Mouse (Mus musculus) forebrain, embryonic 11.5 days (tissue): ENCODE measurements around the gene Akt1s1. TPM values are rescaled to one million over a fixed set of nuclear protein-coding genes. Genes with fewer than 3 reads are reported as not detected.

Experiments
- ATAC-seq: fragments of 200-750 bp; cut with Nextera tagmentation; replicated peaks from 2 replicates; pipeline ENCODE4 v1.8.0; 2017; ENCODE audit warnings: moderate TSS enrichment; ENCODE audit not compliant: low FRiP score
- DNase-seq: peaks from one replicate; pipeline ENCODE4 v3.0.0-alpha.2; 2017; ENCODE audit warnings: low spot score
- H3K27ac ChIP-seq: fragments of 300-500 bp; sonication (generic); 2 replicates; pipeline ENCODE4 v1.5.1; 2014; ENCODE audit warnings: low read depth, low read length
- H3K27me3 ChIP-seq: fragments of 300-500 bp; sonication (generic); 2 replicates; pipeline ENCODE4 v1.6.1; 2014; ENCODE audit warnings: mild to moderate bottlenecking, low read length, mixed read lengths; ENCODE audit not compliant: control insufficient read depth, insufficient read depth
- H3K36me3 ChIP-seq: fragments of 300-500 bp; sonication (generic); 2 replicates; pipeline ENCODE4 v1.6.1; 2014; ENCODE audit warnings: mild to moderate bottlenecking, low read length, moderate library complexity, mixed read lengths; ENCODE audit not compliant: control insufficient read depth, insufficient read depth
- H3K4me1 ChIP-seq: fragments of 300-500 bp; sonication (generic); replicated peaks from 2 replicates; pipeline ENCODE4 v1.6.1; 2014; ENCODE audit warnings: low read length, mixed read lengths; ENCODE audit not compliant: control insufficient read depth, insufficient read depth
- H3K4me2 ChIP-seq: fragments of 300-500 bp; sonication (generic); 2 replicates; pipeline ENCODE4 v1.6.1; 2014; ENCODE audit warnings: low read depth, mild to moderate bottlenecking, low read length, moderate library complexity, mixed read lengths; ENCODE audit not compliant: severe bottlenecking
- H3K4me3 ChIP-seq: fragments of 300-500 bp; sonication (generic); 2 replicates; pipeline ENCODE4 v1.5.1; 2014; ENCODE audit warnings: low read depth, low read length
- H3K9ac ChIP-seq: fragments of 300-500 bp; sonication (generic); 2 replicates; pipeline ENCODE4 v1.6.1; 2014; ENCODE audit warnings: low read length
- H3K9me3 ChIP-seq: fragments of 300-500 bp; sonication (generic); 2 replicates; pipeline ENCODE4 v1.6.1; 2016; ENCODE audit warnings: low read length, mixed read lengths; ENCODE audit not compliant: control insufficient read depth
- WGBS: fragments of 180-500 bp; shearing (Covaris S2); extraction: QIAGEN DNeasy Blood & Tissue Kit; methylation state at CpG from one replicate; pipeline ENCODE4 v1.1.7; 2014; 5-methylcytosine and 5-hydroxymethylcytosine counted together
- polyA plus RNA-seq: library from polyadenylated mRNA; unstranded; fragments of >200 nt; fragmentation: Nextera tagmentation; extraction: Ambion mirVana; gene quantifications from 2 replicates; pipeline ENCODE4 v1.2.1, GENCODE M21; 2014

Akt1s1 gene
- polyA plus RNA-seq, 1 experiment from 2014 or later, result 83.0 TPM

DNA sequence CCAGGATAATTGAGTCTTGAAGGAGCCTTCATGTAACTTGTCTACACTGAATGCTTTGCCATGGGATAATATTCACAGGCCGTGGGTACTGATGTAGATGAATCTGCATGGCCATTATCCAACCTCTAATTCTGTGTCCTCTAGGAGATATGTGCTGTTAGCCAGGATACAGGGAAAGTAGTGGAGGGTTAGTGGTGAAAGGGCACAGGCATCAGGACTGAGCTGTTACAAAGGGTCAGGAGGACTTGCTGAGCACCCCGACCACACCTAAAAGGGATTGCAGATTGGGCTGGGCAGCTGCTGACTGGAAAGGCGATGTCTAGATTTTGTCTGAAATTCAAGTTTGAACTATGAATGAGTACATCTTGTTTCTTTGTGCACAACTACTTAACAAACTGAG lies 28.3 kb upstream of the Akt1s1 start:
- DNase-seq, result peak; percentile 20
- Histone ChIP-seq H3K4me3 (no peak overlapping the region), H3K9me3 (no peaks in the 10 kb centered on the region), H3K4me1 (peaks cover 21% of the 10 kb centered on the region), H3K36me3 (no peaks in the 10 kb centered on the region), H3K4me2 (no peak overlapping the region), H3K27ac (no peak overlapping the region), H3K9ac (no peak overlapping the region), H3K27me3 (no peaks in the 10 kb centered on the region)
- 89% methylated on average over 3 of the region's 3 CpGs for WGBS
- ATAC-seq, result no peak

- 83% methylated on average over 7 of the region's 7 CpGs for WGBS
- Histone ChIP-seq H3K27me3 (no peaks in the 10 kb centered on the region), H3K27ac (no peak overlapping the region), H3K36me3 (no peaks in the 10 kb centered on the region; the same call in 1 of the 2 replicates), H3K4me2 (no peak overlapping the region), H3K4me1 (peaks cover 21% of the 10 kb centered on the region), H3K9me3 (no peaks in the 10 kb centered on the region), H3K4me3 (no peak overlapping the region), H3K9ac (no peak overlapping the region)
- ATAC-seq (no peak), DNase-seq (peak; percentile 38)
Measured at GRCm38 (mm10) chr7:44821666-44822448, 26.9 kb upstream of the Akt1s1 start.

GRCm38 (mm10) chr7:44823409-44823808 lies 25.4 kb upstream of the Akt1s1 start:
- Histone ChIP-seq H3K27ac (no peak overlapping the region), H3K36me3 (no peaks in the 10 kb centered on the region; the same call in 1 of the 2 replicates), H3K4me3 (no peak overlapping the region), H3K27me3 (no peaks in the 10 kb centered on the region), H3K9me3 (no peaks in the 10 kb centered on the region), H3K4me2 (no peak overlapping the region), H3K4me1 (peaks cover 17% of the 10 kb centered on the region), H3K9ac (no peak overlapping the region)
- 38% methylated on average over 7 of the region's 7 CpGs for WGBS
- ATAC-seq, result no peak
- DNase-seq, result peak; percentile 54

GRCm38 (mm10) chr7:44824872-44825271 lies 23.9 kb upstream of the Akt1s1 start:
- Histone ChIP-seq H3K36me3 (peaks cover 11% of the 10 kb centered on the region), H3K4me3 (no peak overlapping the region), H3K4me1 (peaks cover 10% of the 10 kb centered on the region; the same call in 1 of the 2 replicates), H3K27ac (no peak overlapping the region), H3K9me3 (no peaks in the 10 kb centered on the region), H3K27me3 (no peaks in the 10 kb centered on the region), H3K9ac (no peak overlapping the region), H3K4me2 (no peak overlapping the region)
- DNase-seq (peak; percentile 84), ATAC-seq (no peak)
- WGBS, result 35% methylated on average over 3 of the region's 3 CpGs

- Histone ChIP-seq H3K36me3 (peaks cover 17% of the 10 kb centered on the region), H3K9me3 (no peaks in the 10 kb centered on the region), H3K4me1 (peaks cover 7% of the 10 kb centered on the region; the same call in 1 of the 2 replicates), H3K27me3 (no peaks in the 10 kb centered on the region), H3K4me2 (no peak overlapping the region), H3K4me3 (no peak overlapping the region), H3K9ac (no peak overlapping the region), H3K27ac (no peak overlapping the region)
- ATAC-seq (no peak), DNase-seq (no peak)
- 91% methylated on average over 3 of the region's 3 CpGs for WGBS
Measured at GRCm38 (mm10) chr7:44826771-44827170, 22.0 kb upstream of the Akt1s1 start.

- H3K4me2 ChIP-seq, result no peak overlapping the region
- H3K4me1 ChIP-seq, result peaks cover 5% of the 10 kb centered on the region; the same call in 1 of the 2 replicates
- H3K36me3 ChIP-seq, result peaks cover 17% of the 10 kb centered on the region
- H3K27me3 ChIP-seq, result no peaks in the 10 kb centered on the region
- no peak overlapping the region for H3K4me3 ChIP-seq
- no peak overlapping the region for H3K27ac ChIP-seq
- DNase-seq (no peak), ATAC-seq (no peak)
- no peaks in the 10 kb centered on the region for H3K9me3 ChIP-seq
- H3K9ac ChIP-seq, result no peak overlapping the region
- WGBS, result 93% methylated on average over 5 of the region's 5 CpGs
Measured at GRCm38 (mm10) chr7:44828706-44829105, 20.1 kb upstream of the Akt1s1 start.

GRCm38 (mm10) chr7:44832763-44833162 lies 16.0 kb upstream of the Akt1s1 start:
- no peaks in the 10 kb centered on the region for H3K4me1 ChIP-seq
- H3K9ac ChIP-seq, result no peak overlapping the region
- H3K4me2 ChIP-seq, result no peak overlapping the region
- H3K27ac ChIP-seq, result no peak overlapping the region
- H3K27me3 ChIP-seq, result no peaks in the 10 kb centered on the region
- ATAC-seq (no peak), DNase-seq (no peak)
- H3K4me3 ChIP-seq, result no peak overlapping the region
- 83% methylated on average over 4 of the region's 4 CpGs for WGBS
- peaks cover 17% of the 10 kb centered on the region for H3K36me3 ChIP-seq
- no peaks in the 10 kb centered on the region for H3K9me3 ChIP-seq

- peaks cover 14% of the 10 kb centered on the region for H3K27me3 ChIP-seq
- H3K4me3 ChIP-seq, result no peak overlapping the region
- H3K4me1 ChIP-seq, result peaks cover 10% of the 10 kb centered on the region
- H3K9ac ChIP-seq, result no peak overlapping the region
- no peak overlapping the region for H3K4me2 ChIP-seq
- no peak overlapping the region for H3K27ac ChIP-seq
- no peak for ATAC-seq
- H3K9me3 ChIP-seq, result no peaks in the 10 kb centered on the region
- 100% methylated on average over 1 of the region's 1 CpGs for WGBS
- no peak for DNase-seq
- H3K36me3 ChIP-seq, result no peaks in the 10 kb centered on the region; the same call in none of the 2 replicates
Measured at GRCm38 (mm10) chr7:44835373-44836015, 13.3 kb upstream of the Akt1s1 start.
